Mouse (Mus musculus): ENCODE results near the gene Tbc1d1. TPM values are rescaled to one million over a fixed set of nuclear protein-coding genes. Genes with fewer than 3 reads are reported as not detected.

Tbc1d1 gene
- polyA plus RNA-seq, 1 experiment from 2014 or later, result 58.7 TPM

DNA sequence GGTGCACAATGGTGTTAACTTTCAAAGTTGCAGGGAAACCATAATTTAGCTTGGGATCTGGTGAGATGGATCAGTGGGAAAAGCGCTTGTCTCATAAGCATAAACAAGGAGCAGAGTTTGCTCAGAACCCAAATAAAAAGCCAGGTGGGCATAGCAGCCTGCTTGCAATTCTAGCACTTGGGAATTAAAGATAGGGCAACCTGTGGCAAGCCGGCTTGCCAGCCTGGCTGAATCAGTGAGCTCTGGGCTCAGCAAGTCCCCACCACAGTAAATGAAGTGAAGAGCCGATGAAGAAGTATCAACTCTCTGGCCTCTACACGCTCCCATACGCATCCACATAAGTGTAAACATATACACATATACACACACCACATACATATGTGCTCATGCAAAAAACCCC, 59.7 kb downstream of the Tbc1d1 start:
- Histone ChIP-seq H3K9me3 (ENCODE audit: low read depth, low read length) (no peaks in the 10 kb centered on the region), H3K27me3 (ENCODE audit: insufficient read depth, low read length) (no peaks in the 10 kb centered on the region), H3K36me3 (ENCODE audit: insufficient read depth) (no peaks in the 10 kb centered on the region), H3K4me1 (ENCODE audit: insufficient read depth) (peaks cover 15% of the 10 kb centered on the region), H3K27ac (ENCODE audit: low read depth) (no peak overlapping the region), H3K4me3 (ENCODE audit: low read depth, low read length) (no peak overlapping the region), H3K9ac (no peak overlapping the region), H3K4me2 (no peak overlapping the region)
- DNase-seq (no peak), ATAC-seq (ENCODE audit: insufficient read depth) (no peak)
- no peak for TF ChIP-seq CTCF (IDR thresholded peaks at IDR 0.05; ENCODE audit: low read depth)
- 92% methylated on average over 5 of the region's 5 CpGs for WGBS

DNA sequence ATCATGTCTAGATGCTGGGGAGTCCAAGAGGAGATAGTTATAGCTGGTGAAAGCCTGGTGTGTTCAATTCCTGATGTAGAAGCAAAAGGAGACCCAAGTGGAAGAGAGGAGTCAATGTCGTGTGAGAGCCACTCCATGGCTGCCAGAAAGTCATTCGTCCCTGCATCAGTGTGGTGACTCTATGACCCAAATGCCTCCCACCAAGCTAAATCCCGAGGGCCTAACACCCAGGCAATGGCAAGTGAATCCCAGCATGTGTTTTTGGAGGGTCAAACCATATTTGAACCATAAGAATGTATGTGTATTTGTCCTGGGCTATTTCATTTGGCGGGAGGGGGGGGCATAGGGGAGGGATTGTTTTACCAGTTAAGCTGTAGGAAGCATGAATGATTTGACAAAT, 60.2 kb downstream of the Tbc1d1 start:
- WGBS, result 86% methylated on average over 4 of the region's 4 CpGs
- no peak overlapping the region for H3K4me2 ChIP-seq
- peaks cover 15% of the 10 kb centered on the region for H3K4me1 ChIP-seq (ENCODE audit: insufficient read depth)
- DNase-seq (no peak), ATAC-seq (ENCODE audit: insufficient read depth) (no peak)
- H3K4me3 ChIP-seq (ENCODE audit: low read depth, low read length), result no peak overlapping the region
- H3K9me3 ChIP-seq (ENCODE audit: low read depth, low read length), result no peaks in the 10 kb centered on the region
- TF ChIP-seq CTCF (IDR thresholded peaks at IDR 0.05; ENCODE audit: low read depth), result no peak
- H3K36me3 ChIP-seq (ENCODE audit: insufficient read depth), result no peaks in the 10 kb centered on the region
- H3K27ac ChIP-seq (ENCODE audit: low read depth), result no peak overlapping the region
- no peaks in the 10 kb centered on the region for H3K27me3 ChIP-seq (ENCODE audit: insufficient read depth, low read length)
- no peak overlapping the region for H3K9ac ChIP-seq

DNA sequence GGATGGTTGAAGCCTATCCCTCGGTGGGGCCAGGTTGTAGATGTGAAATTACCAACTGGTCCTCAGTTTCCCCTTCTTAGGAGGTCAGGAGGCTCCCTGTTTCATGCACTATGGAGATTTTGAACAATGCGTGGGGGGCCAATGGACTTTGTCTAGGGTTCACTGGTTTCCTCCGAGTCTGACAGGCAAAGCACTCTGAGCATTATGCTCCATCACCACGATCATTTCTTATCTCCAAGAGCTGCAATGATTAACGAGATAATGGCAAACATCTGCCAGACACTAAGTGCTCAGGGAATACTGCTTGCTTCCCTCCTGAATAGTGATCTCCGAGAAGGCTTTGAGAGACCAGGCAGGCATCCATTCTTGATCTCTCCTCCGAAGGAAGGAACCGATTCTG, 61.2 kb downstream of the Tbc1d1 start:
- no peak for TF ChIP-seq CTCF (IDR thresholded peaks at IDR 0.05; ENCODE audit: low read depth)
- no peak overlapping the region for H3K4me2 ChIP-seq
- no peaks in the 10 kb centered on the region for H3K9me3 ChIP-seq (ENCODE audit: low read depth, low read length)
- ATAC-seq (ENCODE audit: insufficient read depth), result no peak
- H3K27me3 ChIP-seq (ENCODE audit: insufficient read depth, low read length), result no peaks in the 10 kb centered on the region
- WGBS, result 45% methylated on average over 8 of the region's 8 CpGs
- H3K9ac ChIP-seq, result no peak overlapping the region
- no peak for DNase-seq
- no peak overlapping the region for H3K27ac ChIP-seq (ENCODE audit: low read depth)
- H3K4me3 ChIP-seq (ENCODE audit: low read depth, low read length), result no peak overlapping the region
- peaks cover 10% of the 10 kb centered on the region for H3K4me1 ChIP-seq (ENCODE audit: insufficient read depth)
- no peaks in the 10 kb centered on the region for H3K36me3 ChIP-seq (ENCODE audit: insufficient read depth)

DNA sequence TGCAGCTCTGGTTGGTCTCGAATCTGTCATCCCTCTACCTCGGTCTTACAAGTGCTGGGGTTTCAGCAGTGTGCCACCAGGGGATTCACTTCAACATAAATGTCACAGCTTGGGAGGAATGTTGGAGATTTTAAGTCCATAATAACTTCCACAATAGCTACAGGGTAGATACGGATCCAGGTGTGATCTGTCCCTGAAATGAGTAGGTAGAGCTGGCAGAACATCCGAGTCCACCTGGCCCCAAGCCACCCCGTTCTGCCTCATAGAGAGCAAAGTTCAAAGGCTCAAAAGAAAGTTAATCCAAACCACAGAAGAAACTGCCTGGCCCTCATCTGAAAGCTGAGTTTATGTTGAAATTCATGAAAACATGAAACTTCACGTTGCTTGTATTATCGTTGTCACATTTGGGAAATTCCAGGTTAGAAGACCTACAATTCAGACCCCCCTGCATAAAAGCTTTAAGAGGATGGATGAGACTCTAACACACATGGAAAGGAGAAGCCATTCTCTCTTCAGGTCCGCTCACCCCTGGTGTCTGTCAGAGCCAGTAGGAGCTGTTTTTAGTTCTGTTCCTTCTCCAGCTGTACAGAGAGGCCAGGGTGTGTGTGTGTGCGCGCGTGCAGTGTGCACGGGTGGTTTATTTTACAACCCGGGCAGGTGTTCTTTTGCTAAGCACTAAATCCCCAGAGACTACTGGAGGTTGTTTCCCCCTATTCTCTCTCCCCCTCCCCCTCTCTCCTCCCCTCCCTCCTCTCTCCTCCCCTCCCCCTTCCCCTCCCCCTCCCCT, 61.9 kb downstream of the Tbc1d1 start:
- H3K36me3 ChIP-seq (ENCODE audit: insufficient read depth), result no peaks in the 10 kb centered on the region
- no peaks in the 10 kb centered on the region for H3K9me3 ChIP-seq (ENCODE audit: low read depth, low read length)
- DNase-seq (no peak), ATAC-seq (ENCODE audit: insufficient read depth) (peak; percentile 47; the same call in 1 of the 2 replicates)
- WGBS, result 78% methylated on average over 13 of the region's 13 CpGs
- H3K27me3 ChIP-seq (ENCODE audit: insufficient read depth, low read length), result no peaks in the 10 kb centered on the region
- H3K9ac ChIP-seq, result no peak overlapping the region
- no peak overlapping the region for H3K27ac ChIP-seq (ENCODE audit: low read depth)
- no peak overlapping the region for H3K4me3 ChIP-seq (ENCODE audit: low read depth, low read length)
- peaks cover 4% of the 10 kb centered on the region; the same call in 1 of the 2 replicates for H3K4me1 ChIP-seq (ENCODE audit: insufficient read depth)
- H3K4me2 ChIP-seq, result no peak overlapping the region
- TF ChIP-seq CTCF (IDR thresholded peaks at IDR 0.05; ENCODE audit: low read depth), result no peak

DNA sequence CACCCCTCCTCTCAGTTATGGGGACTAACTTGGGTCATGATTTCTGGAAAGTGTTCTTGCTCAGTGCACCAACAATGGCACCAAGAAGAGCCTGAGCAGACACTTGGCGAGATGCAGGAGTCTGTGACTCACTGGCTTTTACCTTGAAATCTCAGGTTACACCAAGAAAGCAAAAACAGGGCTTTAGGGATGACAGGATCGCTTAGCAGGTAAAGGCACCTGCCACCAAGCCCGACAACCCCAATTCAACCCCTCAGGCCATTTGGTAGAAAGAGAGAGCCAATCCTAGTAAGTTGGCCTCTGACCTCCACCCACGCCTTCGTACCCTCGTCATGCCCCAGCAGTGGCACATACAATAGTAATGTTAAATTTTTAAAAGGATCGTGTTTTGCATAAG, 62.5 kb downstream of the Tbc1d1 start:
- Histone ChIP-seq H3K4me2 (no peak overlapping the region), H3K4me1 (ENCODE audit: insufficient read depth) (peaks cover 4% of the 10 kb centered on the region; the same call in 1 of the 2 replicates), H3K4me3 (ENCODE audit: low read depth, low read length) (no peak overlapping the region), H3K36me3 (ENCODE audit: insufficient read depth) (no peaks in the 10 kb centered on the region), H3K9ac (no peak overlapping the region), H3K27ac (ENCODE audit: low read depth) (no peak overlapping the region), H3K9me3 (ENCODE audit: low read depth, low read length) (no peaks in the 10 kb centered on the region), H3K27me3 (ENCODE audit: insufficient read depth, low read length) (no peaks in the 10 kb centered on the region)
- DNase-seq (no peak), ATAC-seq (ENCODE audit: insufficient read depth) (no peak)
- WGBS, result 74% methylated on average over 7 of the region's 7 CpGs
- TF ChIP-seq CTCF (IDR thresholded peaks at IDR 0.05; ENCODE audit: low read depth), result no peak

DNA sequence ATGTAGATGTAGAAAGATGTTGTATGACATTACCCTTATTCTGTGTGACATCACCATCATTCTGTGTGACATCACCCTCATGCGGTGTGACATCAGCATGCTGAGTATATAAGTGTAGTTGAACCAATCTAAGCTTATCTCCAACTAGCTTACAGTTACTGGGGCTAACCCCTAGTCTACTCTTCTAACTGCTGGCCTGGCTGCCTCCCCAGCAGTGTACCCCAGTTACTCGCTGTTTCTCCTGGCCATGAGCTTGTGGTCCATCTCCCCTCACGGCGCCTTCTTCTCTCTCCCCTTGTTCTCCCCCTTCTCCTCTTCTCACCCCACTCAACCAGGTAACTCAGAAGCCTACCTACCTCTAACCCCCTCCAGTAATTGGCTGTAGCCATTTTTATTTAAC, 64.7 kb downstream of the Tbc1d1 start:
- H3K4me3 ChIP-seq (ENCODE audit: low read depth, low read length), result no peak overlapping the region
- no peak overlapping the region for H3K27ac ChIP-seq (ENCODE audit: low read depth)
- H3K27me3 ChIP-seq (ENCODE audit: insufficient read depth, low read length), result no peaks in the 10 kb centered on the region
- peaks cover 4% of the 10 kb centered on the region; the same call in 1 of the 2 replicates for H3K4me1 ChIP-seq (ENCODE audit: insufficient read depth)
- ATAC-seq (ENCODE audit: insufficient read depth), result no peak
- H3K9ac ChIP-seq, result no peak overlapping the region
- WGBS, result 94% methylated on average over 4 of the region's 4 CpGs
- DNase-seq, result no peak
- H3K9me3 ChIP-seq (ENCODE audit: low read depth, low read length), result no peaks in the 10 kb centered on the region
- no peaks in the 10 kb centered on the region for H3K36me3 ChIP-seq (ENCODE audit: insufficient read depth)
- no peak overlapping the region for H3K4me2 ChIP-seq
- TF ChIP-seq CTCF (IDR thresholded peaks at IDR 0.05; ENCODE audit: low read depth), result no peak

DNA sequence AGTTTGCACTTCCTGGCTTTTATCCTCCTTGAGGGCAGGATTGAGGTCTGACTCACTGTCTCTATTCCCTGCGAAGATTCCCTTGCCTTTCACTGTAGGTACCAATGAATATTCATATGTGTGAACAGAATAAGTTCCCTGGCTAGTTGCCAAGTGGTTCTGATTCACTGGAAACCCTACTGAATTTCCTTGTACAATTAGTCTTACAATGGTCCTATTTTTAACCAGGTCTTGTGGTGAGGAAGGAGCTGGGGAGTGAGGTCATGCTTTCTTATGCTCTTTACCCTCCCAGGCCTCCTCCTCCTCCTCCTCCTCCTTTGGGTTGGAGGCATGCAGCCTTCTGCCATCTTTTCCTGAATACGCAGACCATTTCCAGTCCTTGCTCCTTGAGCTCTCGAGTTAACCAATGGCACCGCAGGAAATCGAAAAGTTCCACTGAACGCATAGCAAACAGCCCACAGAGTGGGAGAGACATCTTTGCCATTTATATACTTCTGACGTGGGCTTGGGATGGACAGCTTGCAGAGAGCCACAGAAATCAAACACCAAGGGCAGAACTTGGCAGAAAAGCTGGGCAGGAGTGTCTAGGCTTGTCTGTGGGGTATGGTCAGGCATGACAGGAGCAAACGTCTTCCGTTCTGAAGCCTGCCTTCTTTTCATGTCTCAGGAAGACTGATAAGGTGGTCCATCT, 68.8 kb downstream of the Tbc1d1 start:
- no peak overlapping the region for H3K27ac ChIP-seq (ENCODE audit: low read depth)
- no peak overlapping the region for H3K4me3 ChIP-seq (ENCODE audit: low read depth, low read length)
- no peaks in the 10 kb centered on the region for H3K9me3 ChIP-seq (ENCODE audit: low read depth, low read length)
- H3K27me3 ChIP-seq (ENCODE audit: insufficient read depth, low read length), result no peaks in the 10 kb centered on the region
- peaks cover 5% of the 10 kb centered on the region for H3K4me1 ChIP-seq (ENCODE audit: insufficient read depth)
- ATAC-seq (ENCODE audit: insufficient read depth), result no peak
- no peak overlapping the region for H3K4me2 ChIP-seq
- 73% methylated on average over 9 of the region's 9 CpGs for WGBS
- DNase-seq, result peak; percentile 72
- H3K36me3 ChIP-seq (ENCODE audit: insufficient read depth), result no peaks in the 10 kb centered on the region
- no peak overlapping the region for H3K9ac ChIP-seq
- TF ChIP-seq CTCF (IDR thresholded peaks at IDR 0.05; ENCODE audit: low read depth), result no peak
